Mouse (Mus musculus) limb, embryonic 12.5 days (tissue): ENCODE measurements at regions not wholly inside any gene's neighbourhood (a gene's known extent, or its start where the extent isn't known, plus 50 kb on each side); places are given as distances from the start of the nearest gene placed in this dataset.

ENCODE experiments used
- ATAC-seq: fragments of 200-750 bp; cut with Nextera tagmentation; 2 replicates; pipeline ENCODE4 v1.8.0; 2017; ENCODE audit warnings: low read depth, moderate TSS enrichment; ENCODE audit not compliant: insufficient number of reproducible peaks, insufficient read depth, low FRiP score, low TSS enrichment
- H3K27ac ChIP-seq: fragments of 300-500 bp; sonication (generic); 2 replicates; pipeline ENCODE4 v1.5.1; 2016; ENCODE audit warnings: mild to moderate bottlenecking, moderate library complexity
- H3K27me3 ChIP-seq: fragments of 300-500 bp; sonication (generic); 2 replicates; pipeline ENCODE4 v1.6.1; 2016; ENCODE audit warnings: mild to moderate bottlenecking, moderate library complexity
- H3K36me3 ChIP-seq: fragments of 300-500 bp; sonication (generic); 2 replicates; pipeline ENCODE4 v1.6.1; 2016; ENCODE audit warnings: mild to moderate bottlenecking, moderate library complexity
- H3K4me1 ChIP-seq: fragments of 300-500 bp; sonication (generic); replicated peaks from 2 replicates; pipeline ENCODE4 v1.6.1; 2016
- H3K4me2 ChIP-seq: fragments of 300-500 bp; sonication (generic); 2 replicates; pipeline ENCODE4 v1.6.1; 2016; ENCODE audit warnings: mild to moderate bottlenecking, moderate library complexity
- H3K4me3 ChIP-seq: fragments of 300-500 bp; sonication (generic); replicated peaks from 2 replicates; pipeline ENCODE4 v1.5.1; 2016; ENCODE audit warnings: mild to moderate bottlenecking
- H3K9ac ChIP-seq: fragments of 300-500 bp; sonication (generic); replicated peaks from 2 replicates; pipeline ENCODE4 v1.6.1; 2016; ENCODE audit warnings: mild to moderate bottlenecking, moderate library complexity
- H3K9me3 ChIP-seq: fragments of 300-500 bp; sonication (generic); 2 replicates; pipeline ENCODE4 v1.6.1; 2016; ENCODE audit warnings: mild to moderate bottlenecking, moderate library complexity
- WGBS: fragments of 180-500 bp; shearing (Covaris S2); methylation state at CpG from one replicate; pipeline ENCODE4 v1.1.7; 2016; 5-methylcytosine and 5-hydroxymethylcytosine counted together

- Histone ChIP-seq H3K27me3 (peaks cover 40% of the 10 kb centered on the region), H3K36me3 (peaks cover 49% of the 10 kb centered on the region), H3K4me3 (no peak overlapping the region), H3K4me2 (no peak overlapping the region), H3K4me1 (no peaks in the 10 kb centered on the region), H3K27ac (no peak overlapping the region), H3K9ac (no peak overlapping the region), H3K9me3 (peaks cover 69% of the 10 kb centered on the region)
- 67% methylated on average over 32 of the region's 32 CpGs for WGBS
- peak; percentile 57 for ATAC-seq
These were observed 278.6 kb downstream of the Gm21863 start for GRCm38 (mm10) chr12:20232746-20233453.

DNA sequence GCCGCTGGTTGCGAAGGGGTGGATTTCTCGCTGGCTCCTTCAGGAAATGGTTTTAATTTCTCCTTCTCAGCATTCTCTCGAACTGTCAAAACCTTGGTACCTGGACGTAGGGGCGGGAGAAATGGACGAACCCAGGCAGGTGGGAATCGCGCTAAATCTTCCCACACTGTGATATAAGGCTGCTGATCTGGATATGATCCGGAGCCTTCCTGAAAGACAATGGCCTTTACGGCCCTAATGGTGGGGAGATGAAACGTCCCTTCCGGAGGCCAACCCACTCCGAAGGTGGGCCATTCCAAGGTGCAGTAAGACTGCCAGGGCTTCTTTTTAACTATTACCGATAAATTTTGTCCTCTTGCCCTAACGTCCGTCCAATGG, 279.1 kb downstream of the Gm21863 start:
- Histone ChIP-seq H3K27me3 (peaks cover 40% of the 10 kb centered on the region), H3K27ac (no peak overlapping the region), H3K9me3 (peaks cover 69% of the 10 kb centered on the region), H3K9ac (no peak overlapping the region), H3K4me3 (no peak overlapping the region), H3K4me2 (no peak overlapping the region), H3K4me1 (no peaks in the 10 kb centered on the region), H3K36me3 (peaks cover 46% of the 10 kb centered on the region)
- WGBS: 64% methylated on average over 17 of the region's 17 CpGs
- peak; percentile 35; the same call in 1 of the 2 replicates for ATAC-seq

DNA sequence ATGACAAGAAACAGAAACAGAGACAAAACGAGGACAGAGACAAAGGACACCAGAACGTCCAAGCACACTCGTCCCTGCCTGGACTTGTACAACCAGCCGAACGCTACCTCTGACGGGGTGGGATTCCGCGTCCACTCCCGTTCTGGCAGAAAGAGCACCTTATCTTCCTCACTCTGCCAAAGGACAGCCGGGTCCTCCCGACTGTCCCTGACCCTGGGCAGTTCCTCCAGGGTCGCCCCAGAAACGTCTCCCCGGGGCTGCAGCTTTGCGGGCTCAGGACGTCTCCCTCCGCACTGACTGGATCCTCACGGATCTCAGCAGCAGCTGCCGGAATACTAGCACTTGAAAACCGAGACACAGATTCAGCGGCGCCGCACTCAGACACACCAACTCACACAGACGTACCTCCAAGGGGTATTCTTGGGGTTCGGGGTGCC, 279.6 kb downstream of the Gm21863 start:
- Histone ChIP-seq H3K4me2 (no peak overlapping the region), H3K9ac (no peak overlapping the region), H3K4me3 (no peak overlapping the region), H3K36me3 (peaks cover 42% of the 10 kb centered on the region), H3K27me3 (peaks cover 40% of the 10 kb centered on the region), H3K27ac (no peak overlapping the region), H3K9me3 (peaks cover 68% of the 10 kb centered on the region), H3K4me1 (no peaks in the 10 kb centered on the region)
- WGBS: 75% methylated on average over 25 of the region's 25 CpGs
- ATAC-seq: peak; percentile 15; the same call in 1 of the 2 replicates
